Mouse (Mus musculus): Measurements from ENCODE around the gene Pramel6.
"Not testable (repeated sequence)": the region's sequence is repeated elsewhere in the genome, so short reads cannot be mapped to it uniquely, and the experiment has no call there.

The Pramel6 gene

GRCm38 (mm10) chr2:87506265-87506664 is at the start of gene Pramel6:
TSS of gene Pramel6 (plus strand) at chr2:87506565.
- DNase-seq (ENCODE audit: extremely low read depth, low read depth, low spot score) = no peak

GRCm38 (mm10) chr2:87461769-87462168 is 44.6 kb upstream of the Pramel6 start:
- no peak for DNase-seq (ENCODE audit: extremely low read depth, low read depth, low spot score)

- no peak for DNase-seq (ENCODE audit: extremely low read depth, low read depth, low spot score)
Observed at GRCm38 (mm10) chr2:87480207-87480606, 26.2 kb upstream of the Pramel6 start.

DNA sequence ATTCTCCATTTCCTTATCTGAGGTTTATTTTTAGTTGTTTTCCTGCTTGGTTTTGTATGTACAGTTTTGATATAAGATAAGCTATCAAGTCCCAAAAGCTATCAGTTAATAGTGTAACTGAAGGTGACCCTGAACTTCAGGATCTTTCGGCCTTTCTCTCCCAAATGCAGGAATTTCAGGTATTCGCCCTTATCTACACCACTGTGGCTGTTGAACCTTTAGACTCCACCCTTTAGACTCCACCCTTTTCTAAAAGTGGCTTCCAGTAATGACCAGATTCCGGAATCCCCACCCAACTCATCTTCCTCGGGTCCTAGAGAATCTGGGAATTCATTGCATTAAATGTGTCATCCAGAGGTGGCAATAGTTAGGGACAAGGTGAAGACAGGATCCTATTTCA is 25.2 kb upstream of the Pramel6 start:
- no peak for DNase-seq (ENCODE audit: extremely low read depth, low read depth, low spot score)

GRCm38 (mm10) chr2:87482276-87482675 is 24.1 kb upstream of the Pramel6 start:
- no peak for DNase-seq (ENCODE audit: extremely low read depth, low read depth, low spot score)

DNA sequence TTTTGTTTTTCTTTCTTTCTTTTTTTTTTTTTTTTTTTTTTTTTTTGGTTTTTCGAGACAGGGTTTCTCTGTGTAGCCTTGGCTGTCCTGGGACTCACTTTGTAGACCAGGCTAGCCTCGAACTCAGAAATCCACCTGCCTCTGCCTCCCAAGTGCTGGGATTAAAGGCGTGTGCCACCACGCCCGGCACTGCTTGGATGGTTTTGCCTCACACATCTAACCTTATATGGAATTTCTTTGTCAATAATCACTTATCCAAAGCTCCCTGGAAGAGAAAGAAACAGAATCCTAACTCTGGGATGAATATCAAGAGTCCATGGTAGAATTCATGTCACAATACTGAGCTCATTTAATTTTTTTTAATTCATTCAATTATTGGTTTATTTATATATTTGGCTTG is 9.4 kb upstream of the Pramel6 start, which contains the start of gene Pramel7:
TSS of gene Pramel7 (minus strand) at position 101 of the 400 bp plus-strand sequence.
- not testable (repeated sequence) for DNase-seq (ENCODE audit: extremely low read depth, low read depth, low spot score)

DNA sequence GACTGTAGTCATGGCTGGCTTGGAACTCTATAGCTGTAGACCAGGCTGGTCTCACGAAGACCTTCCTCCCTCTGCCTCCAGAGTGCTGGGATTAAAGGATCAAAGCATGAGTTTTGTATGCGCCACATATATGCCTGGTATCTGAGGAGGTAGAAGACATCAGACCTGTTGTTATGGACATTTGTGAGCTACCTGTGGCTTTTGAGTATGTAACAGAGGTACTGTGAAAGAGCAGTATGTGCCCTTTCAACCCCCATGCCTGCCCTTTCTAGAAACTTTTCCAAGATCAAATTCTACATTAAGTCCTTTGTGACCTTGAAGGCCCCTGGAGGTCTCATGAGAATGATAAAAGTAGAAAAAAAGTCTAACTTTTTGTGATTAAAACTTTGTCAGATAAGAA is 8.7 kb downstream of the Pramel6 start:
- no peak for DNase-seq (ENCODE audit: extremely low read depth, low read depth, low spot score)

DNA sequence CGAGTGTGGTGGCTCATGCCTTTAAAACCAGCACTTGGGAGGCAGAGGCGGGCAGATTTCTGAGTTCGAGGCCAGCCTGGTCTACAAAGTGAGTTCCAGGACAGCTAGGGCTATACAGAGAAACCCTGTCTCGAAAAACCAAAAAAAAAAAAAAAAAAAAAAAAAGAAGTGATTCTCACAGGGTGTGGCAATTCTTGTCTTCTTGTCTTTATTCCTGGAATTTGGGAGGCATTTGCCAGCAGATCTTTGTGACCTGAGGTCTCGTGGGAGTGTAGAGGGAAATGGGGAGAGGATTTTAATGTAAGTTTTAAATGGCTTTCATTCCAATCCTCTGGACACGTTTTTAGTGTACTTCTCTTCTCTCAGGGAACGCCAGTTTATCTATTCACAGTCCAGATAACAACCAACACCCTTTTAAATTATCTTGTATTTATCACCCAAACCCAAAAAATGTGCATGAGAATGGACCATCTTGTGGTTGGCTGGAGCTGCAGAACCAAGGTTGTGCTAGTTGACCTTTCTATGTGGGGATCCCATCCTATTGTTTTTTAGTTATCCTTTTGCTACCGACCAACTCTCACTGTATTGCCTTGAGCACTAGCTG is 9.2 kb downstream of the Pramel6 start:
- DNase-seq (ENCODE audit: extremely low read depth, low read depth, low spot score) = no peak

DNA sequence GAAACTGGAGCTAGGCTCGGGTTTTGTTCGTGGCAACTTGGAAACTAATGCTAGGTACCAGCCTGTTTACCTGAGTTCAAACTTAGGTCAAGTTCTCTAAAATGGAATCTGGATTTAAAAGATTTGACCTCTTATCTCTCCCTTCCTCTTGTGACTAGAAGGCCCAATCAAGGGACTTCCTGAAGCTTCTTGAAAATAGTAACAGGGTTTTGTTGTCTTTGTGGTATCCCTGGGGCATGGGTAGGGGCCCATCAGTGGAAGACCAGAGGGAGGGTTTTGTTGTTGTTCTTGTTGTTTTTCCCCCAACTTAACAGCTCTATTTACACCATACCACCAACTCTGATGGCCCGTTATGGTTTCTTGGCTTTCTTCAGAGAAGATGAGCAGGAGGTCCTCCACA is 10.2 kb downstream of the Pramel6 start:
- DNase-seq (ENCODE audit: extremely low read depth, low read depth, low spot score) = no peak

DNA sequence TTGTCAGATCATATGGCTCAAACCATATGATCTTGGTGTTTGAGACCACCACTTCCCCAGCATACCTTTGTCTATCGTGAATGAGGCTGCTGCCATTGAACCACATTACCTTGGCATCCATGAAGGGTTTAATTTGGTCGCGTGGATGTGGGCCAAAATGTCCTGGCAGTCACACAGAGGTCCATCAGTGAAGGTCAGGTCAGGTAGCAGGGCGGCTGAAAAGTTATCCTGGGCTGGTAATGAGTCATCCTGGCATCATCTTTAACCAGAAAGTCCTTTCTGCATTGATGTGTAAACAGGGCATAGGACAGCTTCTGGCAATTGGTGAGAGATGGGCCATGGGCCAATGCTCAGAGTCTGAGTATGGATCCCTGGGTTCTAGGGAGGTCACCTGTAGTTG is 14.3 kb downstream of the Pramel6 start:
- no peak for DNase-seq (ENCODE audit: extremely low read depth, low read depth, low spot score)

DNA sequence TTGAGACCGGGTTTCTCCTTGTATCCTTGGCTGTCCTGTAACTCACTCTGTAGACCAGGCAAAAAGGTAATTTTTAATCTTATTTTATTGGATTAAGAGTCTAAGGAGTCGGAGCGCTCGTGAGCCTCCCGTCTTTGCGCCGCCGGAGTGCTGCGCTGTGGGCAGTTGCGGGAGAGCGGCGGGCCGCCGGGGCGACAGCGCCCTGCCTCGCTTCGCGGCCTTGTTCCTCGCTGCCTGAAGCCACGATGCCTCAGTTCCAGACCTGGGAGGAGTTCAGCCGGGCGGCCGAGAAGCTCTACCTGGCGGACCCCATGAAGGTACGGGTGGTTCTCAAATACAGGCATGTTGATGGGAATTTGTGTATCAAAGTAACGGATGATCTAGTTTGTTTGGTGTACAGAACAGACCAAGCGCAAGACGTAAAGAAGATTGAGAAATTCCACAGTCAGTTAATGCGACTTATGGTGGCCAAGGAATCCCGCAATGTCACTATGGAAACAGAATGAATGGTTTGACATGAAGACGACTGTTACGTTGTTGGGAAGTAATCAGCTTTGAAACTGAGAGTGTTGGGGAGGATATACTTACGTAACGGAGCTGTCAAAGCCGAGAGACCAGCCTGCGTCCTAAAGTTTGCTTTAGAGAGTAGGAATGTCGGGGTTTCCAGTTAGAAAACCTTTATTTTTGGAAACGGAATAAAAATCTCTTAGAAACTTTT is 19.7 kb downstream of the Pramel6 start:
- not testable (repeated sequence) for DNase-seq (ENCODE audit: extremely low read depth, low read depth, low spot score)

DNA sequence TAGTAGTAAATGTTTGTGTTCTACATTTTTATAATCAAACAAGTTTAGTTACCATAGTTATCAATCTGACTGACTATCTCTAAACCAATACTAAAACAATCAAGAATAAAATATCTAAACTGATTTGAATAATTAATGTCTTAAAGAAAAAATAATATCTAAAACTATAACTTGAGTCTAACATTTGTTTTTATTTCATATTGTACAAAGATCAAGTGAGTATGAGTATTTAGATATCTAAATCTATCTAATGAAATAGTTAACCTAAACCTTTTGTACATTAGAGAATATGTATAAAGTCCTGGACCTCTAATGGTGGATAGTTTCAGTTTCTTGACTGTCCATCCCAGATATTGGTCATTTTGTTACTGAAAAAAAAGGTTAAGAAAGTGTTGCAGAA is 25.1 kb downstream of the Pramel6 start, which contains the start of gene Olfr153:
TSS of gene Olfr153 (plus strand) at position 301 of the 400 bp plus-strand sequence.
- DNase-seq (ENCODE audit: extremely low read depth, low read depth, low spot score) = no peak

DNA sequence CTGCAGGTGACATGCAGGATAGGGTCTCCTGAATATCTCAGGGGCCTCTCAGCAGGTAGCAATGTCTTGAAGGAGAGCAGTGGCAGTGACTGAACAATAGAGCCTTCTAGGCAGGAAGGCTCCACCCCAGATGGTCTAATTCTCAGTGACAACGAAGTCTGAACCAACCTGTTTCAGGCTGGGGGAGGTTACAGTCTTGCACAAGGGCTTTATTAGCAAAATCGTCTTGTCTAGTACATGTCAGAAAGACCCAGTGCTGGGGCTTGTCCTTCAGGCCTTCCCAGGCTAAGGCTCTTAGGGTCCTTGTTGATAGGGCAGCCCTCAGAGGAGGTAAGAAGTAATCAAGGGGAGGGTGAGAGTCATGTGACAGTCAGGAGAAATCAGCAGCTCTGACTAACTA is 28.5 kb downstream of the Pramel6 start:
- no peak for DNase-seq (ENCODE audit: extremely low read depth, low read depth, low spot score)

- no peak for DNase-seq (ENCODE audit: extremely low read depth, low read depth, low spot score)
Observed at GRCm38 (mm10) chr2:87545442-87545841, 39.1 kb downstream of the Pramel6 start, which contains the start of gene Olfr1128. TSS of gene Olfr1128 (minus strand) at chr2:87545542.
